Mouse (Mus musculus) gastrocnemius, postnatal 10 days (tissue): ENCODE measurements at regions not wholly inside any gene's neighbourhood (a gene's known extent, or its start where the extent isn't known, plus 50 kb on each side); places are given as distances from the start of the nearest gene placed in this dataset.

Source experiments
- DNase-seq: peaks from one replicate; pipeline ENCODE4 v3.0.0; 2021; ENCODE audit warnings: mixed read lengths

DNA sequence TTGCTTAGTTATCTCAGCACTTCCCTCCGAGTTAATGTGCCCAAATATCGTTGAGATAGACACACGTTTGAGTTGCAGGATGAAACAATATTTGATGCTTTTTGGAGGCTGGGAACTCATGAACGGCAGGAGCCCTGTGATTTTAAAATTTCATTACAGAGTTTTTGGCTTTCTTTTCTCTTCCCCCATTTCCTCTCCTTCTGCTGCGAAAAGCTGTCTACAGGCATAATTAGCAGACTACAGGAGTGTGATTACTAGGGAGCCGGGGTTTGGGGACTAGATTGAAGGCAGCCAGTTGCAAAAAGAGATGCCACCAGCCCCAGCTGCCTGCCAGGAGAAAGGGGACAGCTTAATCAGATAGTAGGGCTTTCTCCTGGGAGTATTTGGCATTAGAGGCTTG, 274.2 kb upstream of the Mki67 start:
- no peak for DNase-seq

DNA sequence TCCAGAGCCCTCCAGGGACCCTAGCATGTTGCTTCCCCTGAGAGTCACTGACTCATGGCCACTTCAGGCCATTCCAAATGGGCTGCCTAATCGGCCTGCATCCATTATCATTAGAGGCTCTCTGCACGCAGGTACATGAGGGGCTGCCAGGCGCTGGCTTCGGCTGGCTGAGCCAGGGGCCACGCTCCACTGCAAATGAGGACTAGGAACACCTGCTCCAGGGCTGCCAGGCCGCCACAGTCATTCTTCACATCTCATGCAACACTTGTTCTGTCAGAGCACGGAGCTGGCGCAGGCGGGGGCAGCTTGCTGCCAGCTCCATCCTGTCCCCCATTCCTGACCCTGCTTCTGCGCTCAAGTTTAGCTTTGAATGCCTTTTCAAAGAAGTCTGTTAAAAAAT, 280.7 kb upstream of the Mki67 start:
- DNase-seq: no peak

DNA sequence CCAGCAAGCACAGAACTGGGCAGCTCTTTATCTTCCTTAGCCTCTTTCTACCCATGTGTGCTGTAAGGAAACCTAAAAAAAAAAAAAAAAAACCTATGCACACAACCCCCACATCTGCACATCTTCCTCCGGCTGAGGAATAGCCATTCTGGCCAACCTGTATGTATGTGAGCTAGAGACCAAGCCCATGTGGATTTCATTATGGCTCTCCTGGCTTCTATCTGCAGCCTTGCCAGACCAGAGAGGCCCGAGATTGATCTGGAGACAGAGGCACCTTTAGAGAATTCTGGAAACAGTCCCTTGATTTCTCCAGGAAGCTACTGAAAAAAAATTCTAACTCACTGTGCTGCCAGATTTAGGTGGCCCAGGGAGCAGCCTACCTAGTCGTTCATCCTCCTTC, 281.5 kb upstream of the Mki67 start:
- no peak for DNase-seq

DNA sequence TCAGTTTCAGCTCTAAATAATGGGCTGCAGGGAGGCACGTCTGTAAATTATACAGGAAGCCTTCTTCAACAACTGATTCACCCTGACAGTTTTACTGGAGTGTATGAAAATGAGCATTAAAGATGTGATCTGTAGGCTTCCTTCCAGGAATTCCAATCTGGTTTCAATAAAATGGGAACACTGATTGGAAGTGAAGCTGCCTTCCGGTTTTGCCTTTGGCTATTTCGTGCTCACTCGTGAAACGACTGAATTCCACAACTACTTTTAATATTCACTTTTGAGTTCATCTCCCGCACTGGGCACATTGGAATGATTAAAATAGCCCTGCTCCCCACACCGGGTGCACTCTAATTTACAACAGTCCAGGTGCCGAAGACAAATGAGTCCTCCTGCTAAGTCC, 286.2 kb upstream of the Mki67 start:
- DNase-seq: no peak

DNA sequence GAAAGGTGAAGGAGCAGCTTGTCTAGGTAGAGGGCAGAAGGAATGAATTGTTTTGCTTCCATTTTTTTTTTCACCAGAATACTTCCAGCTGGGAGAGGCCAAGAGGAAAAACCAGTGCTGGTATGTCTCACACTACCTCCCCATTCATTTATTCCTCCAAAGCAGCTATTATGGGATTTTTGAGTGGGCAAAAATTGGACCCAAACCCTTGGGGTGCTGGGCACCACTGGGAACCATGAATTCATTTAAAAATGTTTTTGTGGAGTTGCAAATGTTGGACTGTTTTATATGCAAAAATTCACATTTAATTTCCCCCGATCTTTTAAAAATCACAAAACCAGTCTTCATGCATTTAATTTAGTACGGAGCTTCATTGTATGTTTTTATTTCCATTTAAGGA, 287.1 kb upstream of the Mki67 start:
- no peak for DNase-seq

DNA sequence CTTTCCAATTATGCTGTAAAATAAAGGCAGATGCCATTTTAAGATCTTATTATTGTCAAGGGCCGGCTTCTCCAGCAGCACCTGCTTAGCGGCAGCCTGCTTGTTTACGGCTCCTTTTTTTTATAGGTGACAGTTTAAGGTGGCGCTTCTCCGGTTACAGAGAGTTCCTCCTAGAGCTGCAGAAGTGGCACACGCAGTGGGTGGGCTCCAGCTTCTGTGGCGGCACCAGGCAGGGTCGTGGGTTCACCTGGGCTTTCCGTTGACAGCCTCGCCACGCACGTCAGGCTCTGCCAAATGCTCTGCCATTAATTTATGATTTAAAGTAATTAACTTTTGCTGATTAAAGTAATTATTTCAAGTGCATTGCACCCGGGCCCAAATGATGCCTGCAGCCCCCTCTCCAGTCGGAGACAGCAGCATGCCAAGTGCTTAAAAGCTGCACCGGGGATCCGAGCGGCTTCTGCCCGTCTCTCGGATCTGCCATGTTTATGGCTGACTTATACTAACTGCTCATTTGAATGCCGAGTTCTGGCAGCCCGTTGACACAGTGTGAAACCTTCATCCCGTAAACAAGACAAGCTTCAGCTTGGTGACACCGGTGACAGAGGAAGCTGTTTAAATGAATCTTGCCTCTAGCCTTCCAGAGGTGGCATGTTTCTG, 291.8 kb upstream of the Mki67 start:
- DNase-seq: no peak

DNA sequence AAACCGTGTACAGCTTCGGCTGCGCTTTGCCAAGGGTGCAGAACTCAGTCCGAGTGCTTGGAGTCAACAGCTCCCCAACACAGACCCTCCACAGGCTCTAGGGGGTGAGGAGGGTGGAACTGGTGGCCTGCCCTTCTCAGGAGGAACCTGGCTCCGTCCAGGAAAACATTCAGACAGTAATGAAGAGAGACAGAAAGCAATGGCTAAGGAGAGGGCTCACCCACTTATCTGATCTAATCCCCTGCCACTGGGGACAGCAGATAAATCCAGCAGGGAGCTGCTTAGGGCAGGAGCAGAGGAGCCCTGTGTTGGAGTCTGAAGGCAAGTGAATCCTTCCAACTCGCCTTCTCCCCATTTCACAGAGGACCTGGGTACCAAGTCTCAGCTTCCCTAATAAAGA, 292.3 kb upstream of the Mki67 start:
- no peak for DNase-seq

DNA sequence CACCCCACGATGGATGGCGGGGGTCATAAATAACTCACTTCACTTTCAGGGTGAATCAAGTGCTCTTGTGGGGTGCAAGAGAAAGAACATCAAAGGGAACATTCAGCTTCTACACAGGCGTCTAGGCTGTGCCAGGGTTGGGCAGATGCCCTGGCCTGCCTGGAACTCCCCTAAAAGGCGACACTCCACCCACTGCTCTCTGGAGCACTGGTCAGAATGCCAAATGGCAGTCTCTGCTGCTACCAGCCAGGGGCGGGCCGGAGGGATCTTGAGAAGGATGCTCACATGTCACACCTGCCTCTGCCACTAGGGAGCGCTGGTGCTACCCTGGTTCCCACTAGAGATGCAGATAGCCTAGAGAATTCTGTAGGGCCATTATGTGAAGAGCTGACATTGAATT, 293.9 kb upstream of the Mki67 start:
- peak; percentile 75 for DNase-seq

DNA sequence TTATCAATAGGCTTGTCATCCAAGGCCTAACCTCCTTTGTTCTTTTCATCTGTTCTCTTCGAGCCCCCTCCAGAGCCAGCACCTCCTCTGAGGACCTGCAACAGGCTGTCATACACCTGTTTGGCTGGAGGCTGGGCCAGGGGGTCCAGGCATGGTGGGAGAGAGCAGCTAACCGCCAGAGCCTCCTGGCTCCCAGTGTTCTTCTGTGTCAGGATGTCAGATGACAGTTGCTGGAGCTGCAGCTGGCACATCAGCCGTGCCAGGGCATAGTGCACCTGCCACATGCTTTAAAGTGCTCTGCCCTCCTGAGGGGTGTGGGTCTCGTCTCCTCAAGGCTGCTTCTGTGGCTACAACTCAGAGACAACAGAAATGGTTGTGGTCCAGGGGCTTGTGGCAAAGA, 298.5 kb upstream of the Mki67 start:
- DNase-seq: no peak

DNA sequence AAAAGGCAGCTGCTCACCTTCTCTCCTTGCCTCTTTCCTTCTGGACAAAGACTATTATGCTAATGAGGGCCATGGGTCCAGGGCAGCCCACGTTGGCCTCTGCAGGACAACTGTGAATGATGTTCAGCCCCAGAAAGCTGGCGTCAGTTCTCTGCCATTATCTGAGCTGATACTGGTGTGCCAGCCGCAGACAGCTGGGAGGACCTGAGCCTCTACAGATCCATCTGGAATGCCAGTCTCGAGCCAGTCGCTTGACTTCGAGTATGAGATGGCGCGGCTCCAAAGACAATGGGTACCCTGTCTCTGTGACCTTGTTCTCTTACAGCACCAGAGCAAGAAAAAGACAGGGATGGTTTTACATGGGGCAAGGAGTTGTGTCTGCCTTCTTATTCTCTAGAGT, 300.8 kb upstream of the Mki67 start:
- DNase-seq: peak; percentile 26

DNA sequence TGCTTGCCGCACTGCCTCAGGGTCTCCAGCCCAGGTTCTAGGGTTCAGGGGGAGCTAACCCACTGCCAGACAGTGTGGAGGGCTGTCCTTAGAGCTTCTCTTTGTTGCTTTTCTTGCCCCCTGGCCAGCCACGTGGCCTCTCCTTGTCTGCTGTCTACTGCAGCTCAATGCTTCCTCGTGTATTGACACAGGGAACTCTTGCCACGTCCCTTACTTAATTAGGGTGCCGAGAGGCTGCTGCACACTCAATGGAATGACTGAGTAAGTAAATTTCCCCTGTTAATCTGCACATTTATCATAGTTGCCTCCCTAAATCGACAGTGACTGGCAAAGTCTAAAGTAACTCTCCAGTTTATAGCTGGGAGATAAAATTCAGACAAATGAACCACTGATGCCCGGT, 304.4 kb upstream of the Mki67 start:
- DNase-seq: no peak

DNA sequence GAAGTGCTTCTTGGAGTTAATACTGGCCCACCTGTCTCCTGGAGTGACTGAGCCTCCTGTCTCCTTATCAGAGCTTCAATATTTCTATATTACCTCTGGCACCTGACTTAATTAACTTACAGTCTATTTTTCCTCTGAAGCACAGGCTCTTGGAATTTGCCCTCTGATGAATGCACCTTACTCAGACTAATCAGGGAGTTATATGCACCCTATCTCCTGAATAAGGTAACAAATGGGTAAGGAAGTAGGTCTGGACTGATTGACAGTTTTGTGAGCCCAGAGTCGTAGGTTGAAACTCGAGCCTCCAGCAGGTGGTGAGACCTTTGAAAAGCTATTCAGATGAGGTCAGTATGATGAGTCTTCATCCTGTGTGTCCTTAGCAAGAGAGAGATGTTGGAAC, 304.9 kb upstream of the Mki67 start:
- no peak for DNase-seq

DNA sequence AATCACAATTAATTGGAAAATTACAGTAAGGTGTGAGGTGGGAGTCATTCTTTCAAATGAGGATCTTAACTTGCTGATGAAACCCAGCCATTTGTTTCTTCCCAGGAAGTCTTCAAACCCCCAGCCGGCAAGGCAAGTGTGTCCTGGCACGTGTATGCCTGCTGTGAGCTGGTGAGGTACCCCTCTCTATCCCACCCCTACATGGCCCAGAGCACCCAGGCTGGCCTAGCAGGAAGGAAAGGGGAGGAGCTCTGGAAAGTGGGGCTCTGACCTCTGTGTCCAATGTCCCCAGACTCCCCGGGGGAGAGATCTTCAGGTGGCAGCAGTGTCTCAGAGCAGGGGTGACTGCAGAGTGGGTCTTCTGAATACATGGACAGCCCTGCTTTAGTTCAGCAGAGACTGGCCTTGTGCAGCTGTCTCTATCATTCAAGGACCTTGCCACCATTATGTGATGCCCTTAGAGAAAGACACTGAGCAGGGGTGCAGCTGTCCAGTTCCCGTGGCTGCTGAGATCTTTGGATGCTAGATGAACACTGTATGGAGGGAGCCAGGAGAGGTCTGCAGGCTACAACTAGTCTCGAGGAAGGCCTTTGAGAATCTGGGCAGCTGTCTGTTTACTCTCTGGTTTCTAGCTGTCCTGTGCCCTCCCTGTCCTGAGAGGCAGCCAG, 306.8 kb upstream of the Mki67 start:
- no peak for DNase-seq

DNA sequence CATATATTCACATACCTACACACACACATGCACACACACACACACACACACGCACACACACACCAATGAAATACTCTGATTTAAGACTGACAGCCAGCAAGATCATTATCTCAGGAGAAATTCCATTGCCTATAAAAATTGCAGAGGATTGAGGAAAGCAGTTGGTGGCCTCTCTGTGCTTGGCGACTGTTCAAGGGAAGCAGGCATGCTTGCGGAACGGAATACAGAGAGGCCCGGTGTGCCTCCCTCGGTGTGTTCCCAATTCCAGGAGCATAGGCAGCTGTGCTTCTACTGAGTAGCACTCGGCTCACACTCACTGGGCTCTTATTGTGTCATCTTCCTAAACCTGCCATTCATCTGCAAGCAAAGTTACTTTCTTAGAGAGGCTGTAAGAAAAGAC, 310.3 kb upstream of the Mki67 start:
- DNase-seq: no peak

DNA sequence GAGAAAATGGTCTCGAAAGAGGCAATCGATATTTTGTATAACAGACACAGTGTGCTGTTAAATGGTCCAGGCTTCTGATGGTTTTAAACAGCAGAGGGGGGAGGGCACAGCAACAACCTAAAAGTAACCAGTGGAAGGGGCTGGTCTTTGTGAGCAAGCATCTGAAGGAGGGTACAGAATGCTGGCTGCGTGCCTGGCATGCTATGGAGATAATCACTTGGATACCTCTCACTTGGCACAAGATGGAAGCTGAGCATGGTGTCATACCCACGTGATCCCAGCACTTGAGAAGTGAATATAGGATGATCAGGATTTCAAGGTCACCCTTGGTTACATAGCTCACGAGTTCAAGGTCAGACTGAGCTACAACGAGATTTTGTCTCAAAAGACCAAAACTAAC, 315.9 kb upstream of the Mki67 start:
- DNase-seq: no peak

DNA sequence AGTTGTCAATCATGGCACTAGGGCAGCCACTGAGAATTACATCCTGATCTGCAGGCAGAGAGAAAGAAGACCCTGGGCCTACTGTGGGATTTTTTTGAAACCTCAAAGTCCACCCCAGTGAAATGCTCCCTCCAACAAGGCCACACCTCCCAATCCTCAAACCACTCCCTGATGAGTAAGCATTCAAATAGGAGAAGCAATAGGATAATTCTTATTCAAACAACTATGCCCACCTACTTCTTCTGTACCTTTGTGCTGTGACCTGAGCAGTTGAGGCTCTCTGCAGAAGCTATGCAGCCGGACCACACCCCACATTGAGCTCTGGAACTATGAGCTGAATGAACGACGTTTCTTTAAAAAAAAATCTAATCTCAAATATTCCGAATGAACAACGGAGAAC, 317.4 kb upstream of the Mki67 start:
- DNase-seq: no peak

DNA sequence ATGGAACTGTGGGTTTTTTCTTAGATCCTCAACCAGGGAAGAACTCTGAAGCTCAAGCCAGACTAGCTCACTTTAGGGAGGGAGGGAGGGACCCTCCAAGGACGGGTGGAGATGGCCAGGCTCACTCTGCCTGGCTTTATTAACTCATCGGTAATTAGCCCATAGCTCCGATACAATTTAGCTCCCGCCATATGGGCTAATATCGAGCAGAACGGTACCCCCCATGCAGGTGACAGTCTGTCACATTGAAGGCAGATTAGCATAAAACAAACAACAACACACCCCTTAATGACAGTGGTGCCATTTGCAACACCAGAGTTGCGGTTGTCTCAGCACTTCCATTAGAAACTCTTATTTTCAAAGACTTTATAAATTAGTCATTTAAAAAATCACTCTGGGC, 319.6 kb upstream of the Mki67 start:
- DNase-seq: no peak

DNA sequence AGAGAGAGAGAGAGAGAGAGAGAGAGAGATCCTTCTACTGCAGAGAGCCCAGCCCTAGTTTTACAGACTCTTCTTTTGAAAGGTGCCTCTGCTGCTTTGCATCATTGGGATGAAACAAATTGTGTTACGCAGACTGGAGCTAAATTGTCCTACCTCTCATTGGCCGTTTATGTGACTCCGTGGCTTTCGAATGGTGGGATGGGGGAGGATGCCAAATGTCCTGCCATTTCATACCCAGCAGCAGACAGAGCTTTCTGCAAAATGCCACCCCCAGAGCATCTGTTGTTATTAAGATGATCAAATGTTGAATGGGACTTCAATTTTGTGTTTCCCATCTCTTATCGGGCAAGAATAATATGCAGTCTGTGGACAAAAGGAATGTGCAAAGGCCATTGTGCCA, 321.9 kb upstream of the Mki67 start:
- no peak for DNase-seq

DNA sequence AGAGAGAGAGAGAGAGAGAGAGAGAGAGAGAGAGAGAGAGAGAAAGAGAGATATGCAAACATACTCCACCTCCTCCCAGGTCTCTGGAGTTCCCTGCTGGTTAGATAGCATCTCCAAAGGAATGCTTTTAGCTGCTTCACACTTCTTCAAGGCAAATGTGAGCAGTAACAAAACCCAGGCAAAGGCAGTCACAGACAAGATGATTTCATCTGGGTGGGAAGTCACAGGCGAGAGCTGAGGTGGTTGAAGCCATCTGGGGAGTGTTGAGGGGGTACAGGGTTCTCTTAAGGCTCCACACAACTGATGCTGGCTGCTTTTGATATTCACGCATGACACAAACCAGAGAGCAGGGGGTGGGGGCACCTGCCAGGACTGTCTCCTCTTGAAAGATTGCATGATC, 322.7 kb upstream of the Mki67 start:
- DNase-seq: no peak

DNA sequence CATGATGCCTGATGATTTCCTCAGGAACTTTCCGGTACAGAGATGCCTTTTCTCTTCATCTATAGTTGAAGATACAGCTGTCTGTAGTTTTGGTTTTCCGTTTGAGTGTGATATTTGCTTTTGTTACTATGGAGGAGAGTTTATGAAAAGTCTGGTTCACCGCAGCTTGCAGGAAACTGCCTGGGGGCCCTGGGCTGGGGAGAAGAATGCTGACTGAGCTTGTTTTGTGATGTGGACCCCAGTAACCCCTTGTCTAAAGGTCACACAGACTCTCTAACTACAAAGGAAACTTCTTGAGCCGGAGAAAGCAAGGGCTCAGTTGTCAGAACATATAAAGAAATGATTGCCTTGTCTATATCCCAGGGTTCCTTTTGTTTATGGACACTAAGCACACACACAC, 325.8 kb upstream of the Mki67 start:
- no peak for DNase-seq

DNA sequence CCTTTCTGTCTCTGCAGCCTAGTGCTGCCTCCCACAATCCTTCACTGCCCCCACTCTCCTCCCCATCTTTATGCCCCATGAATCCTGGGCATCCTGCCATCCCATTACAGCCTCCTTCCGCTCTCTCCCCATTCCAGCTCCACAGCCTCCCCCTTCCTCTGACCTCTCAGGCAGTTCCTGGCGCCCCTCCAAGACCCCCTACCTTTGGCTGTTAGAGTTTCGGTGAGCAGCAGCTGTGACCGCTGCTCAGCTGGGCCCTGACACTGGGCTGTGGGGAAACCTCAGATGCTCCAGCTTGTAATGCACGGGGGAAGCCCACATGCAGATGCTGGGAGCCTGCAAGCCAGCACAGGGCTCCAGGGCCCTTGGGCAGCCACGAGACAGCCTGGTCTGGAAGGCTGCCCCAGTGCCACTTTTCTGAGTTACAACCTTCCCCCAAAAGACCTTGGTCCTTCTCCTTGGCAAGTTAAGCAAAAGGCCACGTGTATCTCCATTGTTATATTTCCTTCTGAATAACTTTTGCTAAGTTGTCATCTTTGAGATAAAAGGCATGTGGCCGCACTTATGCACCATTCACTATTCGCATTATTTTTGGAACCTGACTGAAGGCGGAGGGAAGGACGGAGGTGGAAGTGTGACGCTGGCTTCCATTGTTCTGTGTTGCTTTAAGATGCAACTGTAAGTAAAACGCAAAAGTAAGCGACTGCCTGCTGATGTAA, 330.6 kb upstream of the Mki67 start:
- peak; percentile 76 for DNase-seq

DNA sequence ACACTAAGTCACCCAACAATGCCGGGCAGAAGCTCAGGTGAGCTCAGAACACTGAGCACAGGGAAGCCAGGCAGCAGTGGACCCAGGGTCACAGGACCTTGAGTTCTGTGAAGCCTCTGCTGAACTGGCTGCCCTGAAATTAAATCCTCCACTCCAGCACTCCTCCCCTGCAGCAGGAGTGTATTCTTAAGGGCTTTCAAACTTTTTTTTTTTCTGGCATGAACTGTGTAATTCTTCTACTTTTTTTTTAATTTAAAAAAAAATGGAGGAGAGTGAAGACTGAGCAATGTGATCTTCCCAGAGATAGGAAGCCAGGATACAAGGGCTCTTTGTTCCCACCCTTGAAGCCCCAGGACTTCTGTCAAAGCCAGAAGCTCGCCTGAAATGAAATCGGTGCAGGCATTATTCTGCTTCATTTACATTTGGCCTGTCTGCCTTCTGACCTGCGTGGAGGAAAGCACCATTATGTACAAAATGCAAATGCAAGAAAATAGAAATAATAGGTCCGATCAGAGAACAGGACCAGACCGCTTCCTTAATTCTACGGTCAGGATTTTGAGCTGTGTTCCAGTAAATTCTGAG, 331.3 kb upstream of the Mki67 start:
- no peak for DNase-seq

DNA sequence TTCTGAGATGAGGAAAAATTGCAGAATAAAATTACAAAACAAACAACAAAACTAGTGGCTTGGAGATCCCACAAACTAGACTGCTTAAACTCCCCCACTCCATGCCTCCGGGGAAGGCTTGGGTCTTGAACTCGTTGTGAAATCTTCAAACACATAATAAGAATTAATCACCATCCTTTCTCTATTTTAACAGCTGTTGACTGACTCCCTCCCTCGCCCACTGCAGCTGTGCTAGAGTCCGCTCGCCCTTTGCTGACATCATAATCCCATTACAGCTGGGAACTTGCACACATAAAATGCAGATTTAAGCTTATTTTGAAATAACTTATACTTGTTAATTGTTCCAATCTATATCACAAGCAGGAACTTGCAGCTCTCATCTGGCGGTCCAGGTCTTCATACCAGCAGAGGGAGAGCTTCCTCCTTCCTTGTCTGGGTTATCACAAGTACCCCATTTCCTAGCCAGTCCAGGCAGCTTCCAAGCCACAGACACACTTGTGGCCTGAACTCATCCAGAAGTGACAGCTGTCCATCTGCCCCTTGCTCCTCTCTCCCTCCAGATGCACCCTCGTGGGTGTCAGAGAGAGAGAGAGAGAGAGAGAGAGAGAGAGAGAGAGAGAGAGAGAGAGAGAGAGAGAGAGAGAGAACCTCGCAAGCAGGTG, 332.9 kb upstream of the Mki67 start:
- DNase-seq: no peak
